Mouse (Mus musculus): ENCODE results near the gene Gucy2g.

GRCm38 (mm10) chr19:55276100-55276499 lies 35.1 kb upstream of the Gucy2g start:
- TF ChIP-seq MAFK (IDR thresholded peaks at IDR 0.05; ENCODE audit: insufficient read depth, low read depth, low read length) (no peak), HCFC1 (IDR thresholded peaks at IDR 0.05; ENCODE audit: borderline replicate concordance, insufficient read depth, low read length) (no peak)
